Mouse (Mus musculus) lung, postnatal 0 days (tissue): ENCODE measurements around the gene Fam3c.

ENCODE experiments used
- CTCF ChIP-seq: IDR thresholded peaks from 2 replicates; pipeline ENCODE4 v1.5.1; 2016; ENCODE audit warnings: antibody characterized with exemption, mild to moderate bottlenecking
- EP300 ChIP-seq: IDR thresholded peaks from 2 replicates; pipeline ENCODE4 v1.6.1; 2016; ENCODE audit warnings: antibody characterized with exemption, mild to moderate bottlenecking, control low read depth

GRCm38 (mm10) chr6:22373476-22373875 lies 17.4 kb upstream of the Fam3c start:
- TF ChIP-seq EP300 (no peak), CTCF (no peak)
